Mouse (Mus musculus) heart, adult 2 months (tissue): Measurements from ENCODE around the gene Tbxas1.

Experiments used
- CTCF ChIP-seq: fragments of 200-600 bp; IDR thresholded peaks from 2 replicates; pipeline ENCODE4 v1.8.1; 2022; ENCODE audit warnings: antibody characterized with exemption, mild to moderate bottlenecking, moderate library complexity
- EP300 ChIP-seq: fragments of 200-500 bp; IDR thresholded peaks from 2 replicates; pipeline ENCODE4 v1.6.1; 2011; ENCODE audit warnings: low read depth, low read length, control low read depth; ENCODE audit not compliant: insufficient read depth
- POLR2A ChIP-seq: fragments of 200-500 bp; IDR thresholded peaks from 2 replicates; pipeline ENCODE4 v1.6.1; 2011; ENCODE audit warnings: mild to moderate bottlenecking, low read depth, low read length, control low read depth; ENCODE audit not compliant: insufficient read depth

DNA sequence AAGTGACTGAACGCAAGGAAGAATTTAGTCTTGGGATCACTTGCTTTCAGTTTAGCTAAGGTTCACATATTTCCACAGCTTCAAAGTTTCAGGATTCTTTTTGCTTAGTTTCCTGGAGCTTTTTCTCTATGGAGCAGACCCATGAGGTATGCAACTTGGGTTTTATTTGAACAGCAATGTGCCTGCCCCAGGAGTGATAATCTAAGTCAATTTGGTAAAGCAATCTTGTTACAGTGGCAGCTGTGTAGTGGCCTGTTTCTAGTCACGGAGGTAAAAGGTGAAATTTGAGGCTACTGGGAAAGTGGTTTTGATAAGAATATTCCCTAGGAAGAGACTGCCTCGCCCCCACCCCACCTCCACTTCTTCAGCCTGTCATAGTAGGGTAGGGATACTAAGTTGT lies 9.3 kb downstream of the Tbxas1 start:
- TF ChIP-seq EP300, result no peak
- no peak for TF ChIP-seq CTCF
- TF ChIP-seq POLR2A, result no peak
